32 mouse cellular contexts compared by ENCODE assay signal in genomic region chr9:37473611-37474125, GRCm38 (mm10). TPM values are rescaled to one million over a fixed set of nuclear protein-coding genes. Genes with fewer than 3 reads are reported as not detected.
DNase-seq lines count a peak whose midpoint lies in the region; ATAC-seq and TF ChIP-seq lines count a peak whose summit lies in the region.
"Had no signal": no experiment of that assay in that cellular context is flagged by ENCODE, and none has a peak within 500 bp of the region (broad histone marks: within the 10 kb centered on the region; RNA-seq: fewer than 3 reads in every experiment).

No protein-coding gene starts in this region.

- no peak overlapping the region for H3K27ac ChIP-seq in kidney, embryonic 16.5 days (ENCODE audit: low read length)
- H3K27ac ChIP-seq in ES-E14 (ENCODE audit: insufficient read depth, low read depth, low read length, poor library complexity, severe bottlenecking): no peak overlapping the region
- no peak overlapping the region for H3K27ac ChIP-seq in kidney, postnatal 0 days
- H3K27ac ChIP-seq: embryonic facial prominence, embryonic 10.5 days; embryonic facial prominence, embryonic 15.5 days; forebrain, embryonic 13.5 days; heart, embryonic 10.5 days; hindbrain, embryonic 13.5 days; limb, embryonic 12.5 days; liver, embryonic 15.5 days had no signal

- DNase-seq in kidney, adult 11 months: no peak
- no peak for DNase-seq in ES-E14 (ENCODE audit: low read depth, low spot score)
- DNase-seq in kidney, postnatal 0 days (ENCODE audit: low spot score): no peak
- peak; percentile 40 for DNase-seq in retina, postnatal 7 days (ENCODE audit: low read depth, low spot score)
- DNase-seq in lung, postnatal 36 days: no peak
- DNase-seq: adrenal gland, postnatal 10 days; B cell, adult 2 months; cerebellum, adult 8-10 months; cerebellum, postnatal 25 days; gastrocnemius, postnatal 10 days; heart, postnatal 36 days; lung, embryonic 14.5 days; lung, postnatal 14 days; right cerebral cortex, adult 18-20 months; spleen, adult 18-20 months; thymus, postnatal 14 days had no signal

- in situ Hi-C loops in ES-E14 (cut with MboI; ENCODE audit: low sequenced_read_pairs in 2 of 2, unreplicated experiment in 2 of 2): no loop called here

- H3K4me2 ChIP-seq in kidney, embryonic 16.5 days (replicated peaks; ENCODE audit: low read depth, low read length): no peak overlapping the region
- no peak overlapping the region for H3K4me2 ChIP-seq in kidney, postnatal 0 days (ENCODE audit: low read length)
- H3K4me2 ChIP-seq: embryonic facial prominence, embryonic 15.5 days; forebrain, embryonic 13.5 days; hindbrain, embryonic 13.5 days; limb, embryonic 12.5 days; liver, embryonic 15.5 days; lung, embryonic 14.5 days; midbrain, embryonic 11.5 days had no signal

- no peak overlapping the region for H3K4me3 ChIP-seq in kidney, embryonic 16.5 days (ENCODE audit: low read length)
- H3K4me3 ChIP-seq in ES-E14 (ENCODE audit: insufficient read depth in 1 of 2, low read depth in 1 of 2, low read length in 2 of 2, poor library complexity in 1 of 2, severe bottlenecking in 1 of 2): no peak overlapping the region
- H3K4me3 ChIP-seq in kidney, postnatal 0 days (replicated peaks; ENCODE audit: low read depth, low read length): no peak overlapping the region
- H3K4me3 ChIP-seq: embryonic facial prominence, embryonic 10.5 days; embryonic facial prominence, embryonic 15.5 days; forebrain, embryonic 13.5 days; heart, embryonic 10.5 days; hindbrain, embryonic 13.5 days; limb, embryonic 12.5 days; liver, embryonic 15.5 days had no signal

- H3K36me3 ChIP-seq in kidney, embryonic 16.5 days (ENCODE audit: insufficient read depth, low read length): no peaks in the 10 kb centered on the region
- H3K36me3 ChIP-seq in ES-E14 (ENCODE audit: control insufficient read depth, insufficient read depth, low read length, poor library complexity, severe bottlenecking): no peaks in the 10 kb centered on the region; the same call in 1 of the 2 replicates
- no peaks in the 10 kb centered on the region for H3K36me3 ChIP-seq in kidney, postnatal 0 days (ENCODE audit: insufficient read depth, low read length)
- H3K36me3 ChIP-seq: embryonic facial prominence, embryonic 10.5 days; embryonic facial prominence, embryonic 15.5 days; heart, embryonic 10.5 days; hindbrain, embryonic 13.5 days; limb, embryonic 12.5 days; liver, embryonic 15.5 days had no signal

- H3K9ac ChIP-seq in kidney, embryonic 16.5 days (replicated peaks; ENCODE audit: low read length): no peak overlapping the region
- no peak overlapping the region for H3K9ac ChIP-seq in ES-E14 (ENCODE audit: insufficient read depth, low read depth, low read length, poor library complexity, severe bottlenecking)
- H3K9ac ChIP-seq in kidney, postnatal 0 days (ENCODE audit: low read depth, low read length): no peak overlapping the region
- H3K9ac ChIP-seq: embryonic facial prominence, embryonic 15.5 days; forebrain, embryonic 13.5 days; hindbrain, embryonic 13.5 days; limb, embryonic 12.5 days; liver, embryonic 15.5 days; lung, embryonic 14.5 days had no signal

- H3K4me1 ChIP-seq in kidney, embryonic 16.5 days (ENCODE audit: insufficient read depth, low read length): no peaks in the 10 kb centered on the region
- H3K4me1 ChIP-seq in ES-E14 (ENCODE audit: control insufficient read depth in 2 of 2, insufficient read depth in 2 of 2, low read length in 2 of 2, poor library complexity in 1 of 2): peaks cover 2 to 5% of the 10 kb centered on the region in 2 experiments; a peak in 2 of 4 replicates
- H3K4me1 ChIP-seq in kidney, postnatal 0 days (replicated peaks; ENCODE audit: insufficient read depth, low read length): no peaks in the 10 kb centered on the region
- H3K4me1 ChIP-seq: embryonic facial prominence, embryonic 10.5 days; embryonic facial prominence, embryonic 15.5 days; forebrain, embryonic 13.5 days; heart, embryonic 10.5 days; hindbrain, embryonic 13.5 days; limb, embryonic 12.5 days; liver, embryonic 15.5 days had no signal

- H3K27me3 ChIP-seq in kidney, embryonic 16.5 days (ENCODE audit: insufficient read depth, low read length): 0 out of 2 replicates have a peak, but pooled peaks cover 4% of the 10 kb centered on the region
- no peaks in the 10 kb centered on the region for H3K27me3 ChIP-seq in kidney, postnatal 0 days (ENCODE audit: insufficient read depth, low read length)
- H3K27me3 ChIP-seq: embryonic facial prominence, embryonic 15.5 days; forebrain, embryonic 13.5 days; hindbrain, embryonic 13.5 days; limb, embryonic 12.5 days; liver, embryonic 15.5 days had no signal

- no peaks in the 10 kb centered on the region for H3K9me3 ChIP-seq in kidney, embryonic 16.5 days (ENCODE audit: low read length)
- H3K9me3 ChIP-seq in ES-E14 (ENCODE audit: control insufficient read depth, insufficient read depth, low read depth, low read length): no peaks in the 10 kb centered on the region
- H3K9me3 ChIP-seq in kidney, postnatal 0 days (replicated peaks; ENCODE audit: low read length): no peaks in the 10 kb centered on the region
- H3K9me3 ChIP-seq: embryonic facial prominence, embryonic 10.5 days; embryonic facial prominence, embryonic 15.5 days; forebrain, embryonic 13.5 days; heart, embryonic 10.5 days; hindbrain, embryonic 13.5 days; limb, embryonic 12.5 days; liver, embryonic 15.5 days had no signal

- ATAC-seq in kidney, embryonic 16.5 days (ENCODE audit: low FRiP score, low TSS enrichment): 0 out of 2 replicates have a peak, but pooled peaks have one; percentile 27
- 0 out of 2 replicates have a peak, but pooled peaks have one; percentile 57 for ATAC-seq in kidney, postnatal 0 days (replicated peaks; ENCODE audit: low FRiP score, low read depth)
- ATAC-seq in CD4-positive, CD25-positive, alpha-beta regulatory T cell, adult 4 months: no peak
- ATAC-seq: forebrain, embryonic 13.5 days; intestine, embryonic 16.5 days had no signal

- TF ChIP-seq CTCF in kidney, postnatal 0 days (IDR thresholded peaks at IDR 0.05; ENCODE audit: low read depth): peak; percentile 28; the same call in 1 of the 2 replicates

- WGBS in kidney, embryonic 16.5 days: 56% methylated on average over 3 of the region's 3 CpGs
- WGBS in kidney, postnatal 0 days: 64% methylated on average over 3 of the region's 3 CpGs

TF ChIP-seq in ES-E14, 5 proteins besides CTCF, POLR2A, EP300 and RAD21:
- TF ChIP-seq CHD2 (IDR thresholded peaks at IDR 0.05; ENCODE audit: low read depth, low read length) (no peak), ZC3H11A (IDR thresholded peaks at IDR 0.05; ENCODE audit: borderline replicate concordance, low read depth, low read length) (no peak), ZNF384 (IDR thresholded peaks at IDR 0.05; ENCODE audit: low read depth, low read length) (no peak), MAFK (IDR thresholded peaks at IDR 0.05; ENCODE audit: insufficient read depth, low read depth, low read length) (0 out of 2 replicates have a peak, but pooled peaks have one; percentile 13), HCFC1 (IDR thresholded peaks at IDR 0.05; ENCODE audit: borderline replicate concordance, insufficient read depth, low read length) (no peak)
TF ChIP-seq in ES-E14: peak in this region for 1.

RNA-seq across cellular contexts. Expression of gene Msantd2, which starts 15.5 kb away (rescaled TPM):
- polyA plus RNA-seq in kidney, embryonic 16.5 days (2015; fragmentation: Nextera tagmentation; extraction: Ambion mirVana): 18.1 and 20.0 TPM in 2 replicates
- total RNA-seq in ES-E14 (2012; rRNA removed): 66.9 and 81.3 TPM in 2 replicates
- 15.1 and 16.9 TPM in 2 replicates for polyA plus RNA-seq in kidney, postnatal 0 days (2015; fragmentation: Nextera tagmentation; extraction: Ambion mirVana)
- 10 to 100 TPM in 1 of 2 experiments, 1 to 10 TPM in 1; 8.3 to 13.7 TPM for polyA plus RNA-seq in CD4-positive, CD25-positive, alpha-beta regulatory T cell, adult 4 months (2017; shearing (Covaris generic))

RNA-seq across cellular contexts. Expression of gene Robo3, which starts 40.6 kb away (rescaled TPM):
- polyA plus RNA-seq in kidney, embryonic 16.5 days (2015; fragmentation: Nextera tagmentation; extraction: Ambion mirVana): 0.29 and 0.35 TPM in 2 replicates
- total RNA-seq in ES-E14 (2012; rRNA removed): 1.2 and 1.4 TPM in 2 replicates
- 0.25 and 0.51 TPM in 2 replicates for polyA plus RNA-seq in kidney, postnatal 0 days (2015; fragmentation: Nextera tagmentation; extraction: Ambion mirVana)
- polyA plus RNA-seq in CD4-positive, CD25-positive, alpha-beta regulatory T cell, adult 4 months (2017; shearing (Covaris generic)): not detected
- total RNA-seq: heart, postnatal 36 days; liver, adult 2 months; megakaryocyte, adult 5-6 weeks; monocyte, adult 5-6 weeks had no signal
- polyA plus RNA-seq: heart, embryonic 16.5 days; limb, embryonic 12.5 days; stomach, embryonic 16.5 days had no signal

RNA-seq across cellular contexts. Expression of gene Esam, which starts 54.2 kb away (rescaled TPM):
- polyA plus RNA-seq in kidney, embryonic 16.5 days (2015; fragmentation: Nextera tagmentation; extraction: Ambion mirVana): 87.0 and 96.5 TPM in 2 replicates
- 6.5 and 6.9 TPM in 2 replicates for total RNA-seq in ES-E14 (2012; rRNA removed)
- 68.5 and 70.7 TPM in 2 replicates for polyA plus RNA-seq in kidney, postnatal 0 days (2015; fragmentation: Nextera tagmentation; extraction: Ambion mirVana)
- polyA plus RNA-seq in CD4-positive, CD25-positive, alpha-beta regulatory T cell, adult 4 months (2017; shearing (Covaris generic)): not detected
- total RNA-seq: monocyte, adult 5-6 weeks had no signal

Comparison
In these comparisons a context has a peak if more than half of its experiments do, and no peak if none do; other contexts are left out.
1. RNA of gene Esam, which starts 54.2 kb away (polyA plus RNA-seq): 87.0 to 96.5 TPM in kidney, embryonic 16.5 days and 68.5 to 70.7 TPM in kidney, postnatal 0 days; not detected in CD4-positive, CD25-positive, alpha-beta regulatory T cell, adult 4 months; every median in the first group is over 10 times any median in the second.